Mouse (Mus musculus) lung, postnatal 4 days (tissue): ENCODE results near the gene Arhgef12.

ENCODE experiments used
- DNase-seq, 2 experiments: peaks; one replicate each; pipeline ENCODE4 v3.0.0; 2021

Arhgef12 gene

DNA sequence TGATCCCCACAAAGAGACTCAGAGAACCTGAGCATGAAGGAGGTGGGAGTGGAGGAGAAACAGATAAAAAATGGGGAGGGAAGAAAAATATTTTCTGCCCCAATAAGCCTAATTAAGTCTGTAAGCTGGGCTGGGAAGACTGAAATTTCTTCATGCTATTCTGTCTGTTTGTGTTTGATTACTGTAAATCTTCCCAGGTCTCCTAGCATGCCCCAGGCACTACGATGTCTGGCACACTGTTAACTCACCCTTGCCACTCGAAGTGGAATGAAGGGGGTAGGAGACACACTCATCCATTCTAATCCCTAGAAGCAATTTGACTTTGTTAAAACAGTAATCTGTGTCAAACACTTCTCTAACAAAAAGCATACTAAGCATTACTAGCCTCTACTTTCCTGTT, 35.3 kb downstream of the Arhgef12 start:
- no peak for DNase-seq

DNA sequence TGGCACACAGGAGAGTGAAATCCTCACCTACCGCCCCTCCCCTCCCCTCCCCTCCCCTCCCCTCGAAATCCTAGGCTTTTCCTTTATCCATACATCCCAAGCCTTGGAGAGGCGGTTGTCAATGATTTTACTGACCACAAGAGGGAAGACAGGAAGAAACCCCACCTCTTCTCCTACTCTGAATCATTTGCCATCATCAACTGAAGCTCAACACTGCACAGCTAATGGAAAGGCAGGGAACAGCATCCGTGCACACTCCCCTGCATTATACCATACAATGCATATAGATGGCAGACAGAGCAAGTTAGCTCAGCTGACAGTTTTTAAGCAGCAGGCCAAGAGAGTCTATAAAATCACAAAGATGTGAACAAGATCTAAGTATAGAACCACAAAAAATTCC, 35.9 kb downstream of the Arhgef12 start:
- DNase-seq = no peak

DNA sequence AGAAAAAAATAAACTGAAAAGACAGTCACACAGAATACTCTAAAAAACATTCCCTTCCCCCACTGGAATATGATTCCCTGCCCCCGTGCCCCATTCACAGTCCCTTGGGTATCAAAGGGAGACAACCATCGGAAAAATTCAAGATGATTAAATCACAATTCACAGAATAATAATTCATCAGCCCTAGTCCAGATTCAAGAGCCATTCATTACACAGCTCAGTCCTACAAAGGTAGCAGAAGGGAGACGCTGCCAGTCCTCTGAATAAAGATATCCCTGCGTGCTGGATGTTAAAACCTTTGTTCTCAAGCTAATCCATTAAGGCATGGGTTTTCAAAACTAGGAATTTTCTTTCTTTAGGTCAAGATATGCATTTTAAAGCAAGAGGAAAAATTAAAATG, 36.5 kb downstream of the Arhgef12 start:
- no peak for DNase-seq

DNA sequence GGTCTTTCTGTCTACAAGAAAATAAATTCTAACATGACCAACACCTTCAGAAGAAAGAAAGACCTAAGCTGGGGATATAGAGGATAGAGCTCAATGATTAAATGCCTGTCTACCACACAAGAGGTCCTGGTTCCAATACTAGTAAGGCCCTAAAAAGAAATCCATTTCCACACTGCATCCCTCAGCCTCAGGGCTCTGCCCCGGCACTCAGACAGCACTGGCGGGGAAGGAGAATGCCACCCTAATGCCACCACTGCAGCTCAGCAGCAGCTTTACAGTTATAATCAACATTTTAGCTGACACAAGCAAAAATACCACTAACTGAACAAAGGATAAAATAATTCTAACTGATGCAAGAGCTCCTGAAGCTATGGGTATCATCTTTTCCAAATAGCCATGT, 36.9 kb downstream of the Arhgef12 start:
- DNase-seq = no peak

DNA sequence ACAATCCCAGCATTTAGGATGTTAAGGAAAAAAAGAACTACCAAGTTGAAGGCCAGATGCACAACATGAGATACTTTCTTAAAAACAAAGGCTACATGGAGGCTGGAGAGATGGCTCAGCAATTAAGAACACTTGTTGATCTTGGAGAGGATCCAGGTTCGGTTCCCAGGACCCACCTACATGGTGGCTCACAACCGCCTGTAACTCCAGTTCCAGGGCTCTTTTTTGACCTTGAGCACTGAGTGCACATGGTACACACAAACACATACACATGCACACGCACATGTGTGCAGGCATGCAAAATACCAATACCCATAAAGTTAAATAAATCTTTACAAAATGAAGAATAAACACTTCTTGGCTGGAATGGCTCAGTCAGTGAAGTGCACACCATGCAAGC, 39.1 kb downstream of the Arhgef12 start:
- no peak for DNase-seq

DNA sequence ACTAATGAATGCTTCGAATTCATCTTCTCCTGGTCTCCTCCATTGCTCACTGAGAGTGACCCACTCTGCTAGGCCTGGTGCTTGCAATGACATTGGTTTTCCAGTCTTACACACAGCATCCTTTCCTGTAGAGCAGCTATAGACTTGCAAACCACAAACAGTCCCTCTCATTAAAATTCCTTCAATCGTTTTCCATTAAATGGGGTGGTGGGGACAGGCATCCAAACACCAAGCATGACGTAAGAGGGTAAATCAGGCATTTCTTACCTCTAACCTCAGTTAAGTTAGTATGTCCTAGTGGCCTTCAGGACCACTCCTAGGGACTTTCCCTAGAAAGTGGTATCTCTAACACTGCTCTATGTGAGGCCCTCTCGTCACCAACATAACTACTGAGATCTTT, 41.8 kb downstream of the Arhgef12 start:
- DNase-seq = no peak

DNA sequence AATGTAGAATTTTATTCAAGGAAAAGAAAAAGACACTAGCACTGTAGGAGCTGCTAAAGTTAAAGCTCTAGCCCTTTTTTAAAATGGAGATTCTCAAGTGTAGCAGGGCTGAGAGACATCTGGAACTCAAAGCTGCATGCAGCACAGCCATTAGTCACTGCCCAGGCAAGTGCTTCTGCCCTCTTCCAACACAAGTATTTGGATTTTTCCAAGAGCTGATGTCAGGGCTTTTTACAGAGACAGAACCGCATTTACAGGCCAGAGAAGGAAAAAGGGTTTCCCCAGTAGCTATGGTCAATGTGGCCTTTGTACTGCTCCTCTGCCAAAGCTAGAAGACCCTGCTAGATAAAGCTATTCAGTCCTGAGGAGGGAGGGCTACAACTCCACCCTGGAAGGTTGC, 45.5 kb downstream of the Arhgef12 start:
- no peak for DNase-seq

DNA sequence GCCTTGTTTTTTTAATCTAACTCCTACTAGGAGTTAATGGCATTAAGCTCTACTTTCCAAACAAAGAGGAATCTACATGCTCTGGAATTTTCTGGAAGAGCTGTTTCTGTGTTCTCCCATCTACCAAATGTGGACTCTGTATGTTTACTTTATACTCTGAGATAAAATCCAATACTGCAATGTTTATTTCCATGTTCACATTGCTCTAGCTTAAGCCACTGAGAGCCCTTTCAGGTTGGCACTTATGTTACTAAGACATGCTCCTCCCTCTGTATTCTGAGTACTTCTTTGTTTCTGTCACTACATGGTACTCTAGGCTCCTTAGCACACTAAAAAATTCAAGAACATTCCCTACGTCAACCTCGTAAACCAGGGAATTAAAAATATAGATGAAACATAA, 56.6 kb downstream of the Arhgef12 start:
- DNase-seq = no peak

DNA sequence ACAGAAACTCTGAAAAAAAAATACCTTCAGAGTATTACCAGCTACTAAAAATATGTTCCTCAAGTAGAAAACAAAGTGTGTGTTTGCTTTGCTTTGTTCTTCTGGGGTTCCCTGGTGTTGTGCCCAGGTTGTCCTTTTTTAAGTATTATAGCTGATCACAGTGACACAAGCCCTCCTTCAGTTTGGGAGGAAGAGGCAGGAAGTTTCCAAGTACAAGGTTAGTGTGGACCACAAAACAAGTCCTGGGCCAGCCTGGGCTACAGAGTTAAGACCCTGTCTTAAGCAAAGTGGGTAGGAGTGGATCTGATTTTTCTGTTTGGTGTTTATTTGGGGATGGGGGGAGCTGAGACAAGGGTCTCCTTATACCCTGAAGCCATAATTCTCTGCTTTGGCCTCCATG, 62.6 kb downstream of the Arhgef12 start:
- DNase-seq = no peak

DNA sequence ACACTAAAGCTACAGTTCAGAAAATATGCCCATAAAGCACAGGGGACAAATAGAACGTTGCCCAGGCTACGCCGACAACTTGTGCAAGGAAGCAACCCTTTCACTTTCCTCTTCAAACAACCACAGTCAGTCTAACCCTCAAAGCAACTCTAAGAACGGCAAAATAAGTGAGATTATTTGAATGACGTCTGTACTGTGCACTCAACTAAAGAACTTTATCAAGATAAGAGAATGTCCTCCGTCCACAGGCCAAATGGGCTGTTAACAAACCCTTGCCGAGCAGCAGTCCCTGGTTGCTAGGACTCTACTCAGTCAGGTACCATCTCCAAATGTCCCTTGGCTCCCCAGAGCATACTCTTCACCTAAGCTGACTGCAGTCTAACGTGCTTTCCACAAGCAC, 68.6 kb downstream of the Arhgef12 start:
- DNase-seq = peak in 1 of 2 experiments; percentile 23

DNA sequence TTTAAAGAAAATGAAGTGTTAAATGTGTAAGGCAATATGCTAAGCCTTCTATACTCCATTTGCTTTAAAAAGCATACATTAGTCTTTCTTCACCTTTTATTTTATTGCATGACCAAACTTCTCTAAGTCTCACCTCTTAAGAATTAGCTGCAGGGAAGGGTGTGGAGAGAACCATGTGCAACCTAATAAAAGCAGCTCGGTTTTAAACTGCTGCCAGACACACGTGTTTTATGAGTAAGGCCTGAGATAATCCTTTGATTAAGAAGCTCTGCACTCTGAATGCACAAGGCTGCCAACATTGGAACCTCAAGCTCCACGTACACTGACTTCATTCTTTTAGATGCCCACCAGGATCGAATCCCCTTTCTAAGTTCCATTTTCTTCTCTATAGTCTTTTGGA, 71.8 kb downstream of the Arhgef12 start:
- DNase-seq = no peak

DNA sequence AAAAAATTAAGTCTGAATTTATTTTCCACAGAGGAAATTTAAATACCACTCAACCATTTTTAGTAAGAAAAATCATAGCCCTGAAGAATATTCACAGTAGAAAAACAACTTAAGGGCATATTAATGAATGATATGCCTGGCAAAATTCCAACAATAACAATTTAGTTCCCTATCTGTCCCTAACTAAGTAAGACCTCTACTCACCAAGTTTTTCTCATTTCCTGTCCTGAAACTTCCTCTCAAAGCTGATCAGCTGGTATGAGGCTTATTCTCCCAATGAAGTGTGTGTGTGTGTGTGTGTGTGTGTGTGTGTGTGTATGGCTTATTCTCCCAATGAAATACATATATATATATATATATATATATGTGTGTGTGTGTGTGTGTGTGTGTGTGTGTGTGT, 72.8 kb downstream of the Arhgef12 start:
- no peak for DNase-seq

DNA sequence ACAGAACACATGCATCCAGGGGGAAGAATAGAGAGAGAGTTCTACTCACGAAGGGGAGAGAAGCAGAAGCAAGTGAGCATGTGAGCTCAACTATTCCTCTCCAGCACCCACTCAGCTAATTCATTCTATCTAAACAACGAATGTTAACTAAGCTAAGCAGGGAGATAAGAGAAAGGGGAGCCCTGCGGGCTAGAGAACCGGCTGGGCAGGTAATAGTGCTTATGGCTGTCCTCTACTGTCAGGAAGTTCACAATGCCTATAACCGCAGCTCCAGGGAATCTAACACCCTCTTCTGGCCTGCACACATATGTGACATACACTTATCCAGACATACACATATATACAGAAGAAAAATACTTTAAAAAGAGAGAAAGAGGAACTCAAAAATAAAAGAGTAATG, 79.3 kb downstream of the Arhgef12 start:
- no peak for DNase-seq

DNA sequence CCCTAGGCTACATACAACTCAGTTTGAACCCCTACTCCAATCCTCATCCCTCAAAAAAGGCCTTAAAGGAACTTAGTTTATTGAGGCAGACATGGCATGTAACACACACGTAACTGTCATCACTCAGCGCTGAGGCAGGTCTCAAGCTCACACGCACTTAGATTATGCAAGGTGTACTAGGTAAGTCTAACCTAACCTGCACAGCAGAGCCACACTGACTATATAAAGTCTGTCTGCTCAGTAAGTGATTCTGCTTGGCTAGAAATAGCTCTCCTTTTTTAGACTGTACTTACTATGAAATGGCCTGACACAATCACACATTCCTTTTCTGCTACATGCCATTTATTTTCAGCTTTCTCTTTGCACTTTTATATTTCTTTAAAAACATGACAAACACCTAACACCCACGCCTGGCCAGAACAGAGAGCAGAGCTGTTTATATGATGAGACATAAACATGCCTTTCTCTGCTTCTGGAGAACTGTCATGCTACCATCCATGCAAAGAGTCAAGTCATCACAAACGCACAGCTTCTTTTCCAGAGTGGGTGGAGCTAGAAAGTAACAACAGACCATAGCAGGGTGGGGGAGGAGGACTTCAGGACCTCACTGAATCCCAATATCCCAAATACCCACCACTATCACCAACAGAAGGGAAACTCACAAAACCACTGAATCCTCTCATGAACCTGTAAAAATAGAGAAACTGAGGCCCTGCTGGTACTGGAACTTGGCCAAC, 85.4 kb downstream of the Arhgef12 start:
- no peak for DNase-seq

DNA sequence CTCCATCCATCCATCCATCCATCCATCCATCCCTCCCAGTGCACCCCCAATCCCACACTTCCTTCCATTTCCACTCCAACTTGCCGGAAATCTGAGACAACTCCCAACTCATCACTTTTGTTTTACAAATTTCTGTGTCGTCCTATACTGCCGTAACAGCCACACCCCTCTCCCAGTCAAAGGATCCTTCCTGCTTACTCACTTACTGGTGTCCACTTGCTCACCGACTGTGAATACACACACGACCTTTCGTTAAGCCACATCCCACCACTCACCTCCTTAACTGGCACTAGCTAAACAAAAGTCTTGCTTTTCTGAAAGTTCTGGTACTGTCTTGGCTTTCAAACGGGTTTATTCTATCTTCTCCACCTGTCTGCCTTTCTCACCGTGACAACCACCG, 87.4 kb downstream of the Arhgef12 start:
- DNase-seq = no peak

DNA sequence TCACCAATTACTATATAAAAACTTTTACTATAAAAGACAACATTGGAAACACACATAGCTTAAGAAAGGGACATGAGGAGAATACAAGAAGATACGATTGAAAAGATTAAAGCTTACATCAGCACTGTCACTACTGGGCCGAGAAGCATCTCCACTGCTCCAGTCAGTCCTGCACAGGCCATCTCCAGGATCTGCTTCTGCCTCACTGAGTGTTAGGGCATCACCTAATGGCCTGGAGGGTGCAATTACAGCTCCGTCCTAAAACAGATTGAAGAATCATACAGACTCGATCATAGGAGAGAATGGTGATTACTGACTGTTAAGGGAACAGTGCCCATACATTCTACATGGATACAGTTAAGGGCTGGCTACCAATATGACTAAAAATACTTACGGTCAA, 91.3 kb downstream of the Arhgef12 start:
- DNase-seq = no peak

DNA sequence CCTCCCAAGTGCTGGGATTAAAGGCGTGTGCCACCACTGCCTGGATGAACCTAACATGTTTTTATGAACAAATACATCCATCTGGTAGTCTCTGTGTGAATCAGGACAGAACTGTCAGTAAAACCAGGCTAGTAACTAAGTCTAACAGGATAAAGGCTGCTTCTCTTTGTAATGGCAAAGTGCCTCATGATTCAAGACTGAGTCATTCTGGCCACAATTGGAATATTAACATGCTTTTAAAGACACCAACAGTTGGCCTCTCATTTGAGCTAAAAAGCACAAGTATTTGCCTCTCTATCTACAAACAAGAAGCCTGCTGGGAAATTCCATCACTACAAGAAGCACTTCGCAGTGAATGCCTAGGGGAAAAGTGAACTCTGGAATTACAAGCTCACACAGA, 91.7 kb downstream of the Arhgef12 start:
- no peak for DNase-seq

DNA sequence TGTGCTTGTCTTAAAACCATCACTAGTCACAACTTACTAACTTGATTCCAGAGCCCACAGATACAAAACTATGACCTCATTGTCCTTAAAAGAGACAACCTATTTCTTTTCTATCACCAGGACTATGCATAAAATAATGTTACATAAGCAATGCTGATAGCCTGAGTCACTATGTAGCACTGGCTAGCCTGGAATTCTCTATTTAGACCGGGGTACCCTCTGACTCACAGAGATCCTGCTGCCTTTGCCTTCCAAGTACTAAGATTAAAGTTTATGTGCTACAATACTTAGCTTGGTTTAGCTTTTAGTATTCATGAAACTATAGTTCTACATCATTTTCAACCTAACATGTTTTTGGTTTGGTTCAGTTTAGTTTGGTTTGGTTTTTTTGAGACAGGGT, 92.2 kb downstream of the Arhgef12 start:
- DNase-seq = no peak

DNA sequence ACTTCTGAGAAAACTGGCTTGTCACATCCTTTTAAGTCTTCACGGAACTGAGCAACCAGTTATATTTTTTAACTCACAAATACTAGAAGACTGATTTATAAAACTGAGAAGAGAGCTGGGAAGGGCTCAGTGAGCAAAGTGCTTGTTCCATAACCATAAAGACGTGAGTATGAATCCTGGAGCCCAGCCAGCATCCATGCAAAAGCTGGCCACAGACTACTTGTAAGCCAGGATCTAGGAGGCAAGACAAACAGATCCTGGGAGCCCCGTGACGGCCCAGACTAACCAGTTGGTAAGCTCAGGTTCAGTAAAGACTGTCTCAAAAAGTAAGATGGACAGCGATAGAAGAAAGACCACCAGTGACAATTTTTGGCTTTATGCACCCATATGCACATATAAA, 94.5 kb downstream of the Arhgef12 start:
- peak in 1 of 2 experiments; percentile 18 for DNase-seq

DNA sequence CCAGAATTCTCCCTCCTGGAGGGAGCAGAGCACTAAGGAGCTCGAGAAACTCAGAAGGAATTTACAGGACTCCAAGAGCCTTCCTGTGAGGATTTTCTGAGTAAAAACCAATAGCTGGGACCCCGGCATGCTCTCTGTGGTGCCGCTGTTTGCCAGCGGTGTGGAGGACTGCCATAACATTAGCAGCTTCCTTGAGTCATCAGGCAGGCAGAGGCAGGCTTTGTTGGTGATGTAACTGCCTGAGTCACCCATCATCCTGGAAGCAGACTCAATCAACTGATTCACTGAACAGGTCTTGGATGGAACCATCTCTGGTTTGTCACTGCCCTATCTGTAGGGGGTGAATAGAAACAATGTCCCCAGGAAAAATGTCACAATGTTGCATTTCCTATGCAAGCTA, 96.0 kb downstream of the Arhgef12 start:
- DNase-seq = no peak

DNA sequence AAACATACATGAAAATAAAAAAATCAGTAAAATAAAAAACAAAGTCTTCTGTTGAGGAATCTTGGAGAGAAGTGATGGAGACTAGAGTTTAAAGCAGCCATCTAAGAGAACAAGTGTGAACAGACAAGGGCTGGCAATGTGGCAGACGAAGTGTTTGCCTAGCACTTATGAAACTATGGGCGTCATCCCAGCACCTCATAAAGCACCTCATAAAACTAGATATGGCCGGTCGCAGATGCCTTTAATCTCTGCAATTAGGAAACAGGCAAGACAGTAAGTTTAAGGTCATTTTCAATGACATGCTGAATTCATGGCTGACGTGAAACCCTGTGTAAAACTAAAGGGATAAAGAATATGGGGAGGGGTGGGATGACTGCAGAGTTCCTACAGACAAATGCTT, 103.2 kb downstream of the Arhgef12 start:
- DNase-seq = no peak

DNA sequence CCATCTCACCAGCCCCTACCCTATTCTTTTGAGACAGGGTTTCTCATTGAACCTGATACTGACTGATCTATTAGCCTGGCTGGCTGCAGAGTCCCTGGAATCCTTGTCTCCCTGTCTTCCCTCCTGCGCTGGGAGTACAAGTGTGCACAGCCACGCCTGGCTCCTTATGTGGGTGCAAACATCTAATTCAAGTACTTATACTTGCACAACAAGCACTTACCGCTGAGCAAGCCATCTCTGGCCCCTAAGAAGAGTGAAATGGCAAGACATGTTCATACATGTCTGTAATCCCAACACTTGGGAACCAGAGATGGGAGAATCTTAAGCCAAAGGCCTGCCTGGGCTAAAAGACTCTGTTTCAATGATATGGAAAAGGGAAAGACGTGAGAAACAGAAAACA, 104.0 kb downstream of the Arhgef12 start:
- peak in 1 of 2 experiments; percentile 16 for DNase-seq

DNA sequence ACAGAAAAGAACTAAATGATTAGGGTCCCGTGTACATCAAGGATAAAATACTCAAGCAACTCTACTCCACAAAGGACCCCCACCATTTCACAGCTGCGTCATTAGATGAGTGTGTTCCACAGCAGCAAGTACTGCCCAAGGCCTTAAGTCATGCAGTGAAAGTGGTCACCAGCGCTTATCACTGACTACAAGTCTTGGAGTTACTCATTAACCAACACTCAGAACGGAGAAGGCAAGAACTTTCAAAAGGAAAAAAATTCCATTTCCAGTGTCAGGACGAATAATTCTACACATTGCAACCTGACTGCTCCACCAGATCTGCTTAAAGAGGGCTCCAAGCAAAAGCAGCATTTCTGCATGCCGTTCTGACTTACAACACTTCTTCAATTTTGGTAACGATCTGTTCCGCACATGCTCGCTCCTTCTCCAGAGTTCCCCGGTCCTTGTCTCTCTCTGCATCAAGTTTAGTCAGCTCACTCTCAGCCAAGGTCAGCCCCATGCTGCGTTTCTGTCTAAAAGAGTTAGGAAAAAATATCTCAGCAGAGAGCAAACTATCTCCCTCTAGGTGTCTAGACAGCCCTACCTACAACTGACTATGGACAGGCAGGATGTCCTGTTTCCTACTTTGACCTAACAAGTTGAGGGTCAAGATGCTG, 106.3 kb downstream of the Arhgef12 start:
- DNase-seq = no peak

DNA sequence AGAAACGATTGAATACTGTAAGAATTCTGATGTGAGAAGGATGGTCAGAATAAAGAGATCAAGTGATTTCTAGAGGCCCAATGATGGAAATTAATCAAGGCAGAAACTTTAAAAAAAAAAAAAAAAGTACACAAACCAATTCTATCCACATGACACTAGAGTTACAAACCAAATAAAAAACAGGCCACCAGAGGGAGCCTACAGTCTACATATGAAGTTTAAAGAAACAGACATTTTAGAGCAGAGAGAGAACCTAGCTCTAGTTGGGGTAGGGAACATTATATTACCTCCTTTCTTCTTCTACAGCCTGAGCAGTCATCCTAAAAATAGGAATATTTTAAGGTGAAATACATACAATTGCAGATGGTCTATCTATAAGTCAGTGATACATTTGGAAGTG, 107.0 kb downstream of the Arhgef12 start:
- DNase-seq = peak in 1 of 2 experiments; percentile 51

DNA sequence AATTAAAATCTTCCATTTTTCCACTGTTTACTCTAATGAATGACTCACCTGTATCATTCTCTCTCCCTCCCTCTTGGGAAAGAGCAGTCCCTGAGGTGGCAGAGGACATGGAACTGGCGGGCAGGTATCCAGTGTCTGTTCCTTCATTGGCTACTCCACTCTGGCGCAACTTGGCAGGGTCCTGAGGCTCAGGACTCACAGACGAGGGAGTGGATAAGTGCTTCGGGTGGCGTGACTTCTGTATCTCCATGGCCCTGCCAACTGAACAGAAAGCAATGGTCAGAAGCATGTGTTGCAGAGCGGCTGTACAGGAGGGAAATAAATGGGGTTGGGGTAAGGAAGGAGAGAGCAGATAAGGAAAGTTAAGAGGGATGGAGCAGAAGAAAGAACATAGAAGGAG, 109.5 kb downstream of the Arhgef12 start:
- no peak for DNase-seq
